Mouse (Mus musculus): ENCODE measurements at regions not wholly inside any gene's neighbourhood (a gene's known extent, or its start where the extent isn't known, plus 50 kb on each side); places are given as distances from the start of the nearest gene placed in this dataset.

DNA sequence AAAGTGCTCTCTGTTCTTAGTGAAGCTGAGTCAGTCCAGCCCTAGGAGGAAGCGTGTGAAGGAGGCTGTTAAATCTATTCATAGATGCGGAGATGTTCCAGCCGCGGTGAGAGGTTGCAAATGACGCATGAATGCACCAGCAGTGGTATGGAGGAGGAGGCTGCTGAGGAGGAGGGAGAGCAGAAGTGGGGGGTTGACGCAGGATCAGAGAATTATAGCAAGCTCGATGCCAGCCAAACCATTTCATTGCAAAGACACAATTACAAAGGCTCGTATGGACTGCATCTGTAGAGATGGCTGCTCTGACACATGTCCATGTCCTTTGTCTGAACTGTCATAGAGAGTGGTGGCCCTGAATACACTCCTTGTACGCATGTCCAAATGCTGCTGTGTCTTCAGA, 232.9 kb downstream of the Plk2 start:
- no peaks in the 10 kb centered on the region for H3K9me3 ChIP-seq (ENCODE audit: control insufficient read depth, low read length)
- 49% methylated on average over 9 of the region's 9 CpGs for WGBS
- H3K4me1 ChIP-seq (ENCODE audit: control insufficient read depth in 2 of 2, insufficient read depth in 2 of 2, low read length in 2 of 2), result peaks cover 10 to 14% of the 10 kb centered on the region in 2 experiments
- no peak for ATAC-seq (ENCODE audit: insufficient number of reproducible peaks, insufficient read depth, low FRiP score, low read depth)
- no peaks in the 10 kb centered on the region for H3K27me3 ChIP-seq (ENCODE audit: control insufficient read depth, insufficient read depth, low read length)
- no peak overlapping the region for H3K4me2 ChIP-seq (ENCODE audit: low read length)
- no peak overlapping the region for H3K27ac ChIP-seq (replicated peaks in 1 of 2; ENCODE audit: control insufficient read depth in 1 of 2, insufficient read depth in 1 of 2, low read depth in 2 of 2, low read length in 2 of 2)
- H3K36me3 ChIP-seq (ENCODE audit: control insufficient read depth, insufficient read depth, low read length), result no peaks in the 10 kb centered on the region
- no peak overlapping the region for H3K4me3 ChIP-seq (ENCODE audit: control insufficient read depth in 1 of 2, insufficient read depth in 1 of 2, low read depth in 1 of 2, low read length in 2 of 2)
- no peak overlapping the region for H3K9ac ChIP-seq (ENCODE audit: low read length)

DNA sequence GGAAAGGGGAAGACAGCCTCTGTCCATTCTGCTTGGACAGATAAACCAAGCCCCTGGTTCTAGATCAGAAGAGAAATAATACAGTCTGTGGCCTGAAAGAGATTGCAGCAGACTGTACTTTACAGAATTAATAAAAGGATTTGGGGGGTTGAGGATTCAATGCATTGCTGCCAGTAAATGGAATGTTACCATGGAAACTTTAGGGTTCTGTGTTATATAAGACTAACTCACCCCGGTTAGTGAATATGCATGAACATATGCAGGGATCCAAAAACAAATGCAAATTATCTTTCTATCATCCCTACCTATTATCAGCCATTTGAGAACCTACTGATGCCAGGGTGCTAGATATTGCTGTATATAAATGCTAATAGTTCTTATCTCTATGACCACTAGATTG, 233.4 kb downstream of the Plk2 start:
- ATAC-seq (ENCODE audit: insufficient number of reproducible peaks, insufficient read depth, low FRiP score, low read depth), result no peak
- no peak overlapping the region for H3K4me2 ChIP-seq (ENCODE audit: low read length)
- WGBS, result 95% methylated on average over 1 of the region's 1 CpGs

DNA sequence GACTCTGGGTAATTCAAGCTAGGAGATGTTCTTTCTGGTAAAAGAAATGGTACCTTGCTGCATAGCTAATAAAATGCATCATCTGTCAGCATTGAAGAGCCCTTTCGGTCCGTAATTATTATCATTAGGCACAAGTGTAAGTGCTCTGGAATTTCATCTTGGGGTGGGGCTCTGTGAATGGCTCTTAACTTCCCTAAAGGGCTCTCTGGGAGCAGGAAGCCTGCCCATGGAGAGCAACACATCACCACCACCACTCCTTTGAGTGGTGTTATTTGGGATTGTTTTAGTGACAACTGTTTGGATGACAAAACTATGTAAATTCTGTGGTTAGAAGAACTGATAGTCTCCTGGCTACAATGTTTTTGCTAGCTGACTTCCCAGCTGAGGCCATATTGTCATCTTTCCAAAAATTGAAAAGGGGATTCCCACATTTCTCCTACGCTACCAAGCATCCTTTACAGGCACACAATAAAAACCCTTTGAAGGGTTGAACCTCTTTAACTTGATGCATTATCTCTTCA, 238.5 kb downstream of the Plk2 start:
- no peaks in the 10 kb centered on the region for H3K36me3 ChIP-seq (ENCODE audit: control insufficient read depth, insufficient read depth, low read length)
- no peak overlapping the region for H3K27ac ChIP-seq (replicated peaks in 1 of 2; ENCODE audit: control insufficient read depth in 1 of 2, insufficient read depth in 1 of 2, low read depth in 2 of 2, low read length in 2 of 2)
- H3K9ac ChIP-seq (ENCODE audit: low read length), result no peak overlapping the region
- WGBS, result 46% methylated on average over 3 of the region's 3 CpGs
- H3K4me3 ChIP-seq (ENCODE audit: control insufficient read depth in 1 of 2, insufficient read depth in 1 of 2, low read depth in 1 of 2, low read length in 2 of 2), result no peak overlapping the region
- H3K4me1 ChIP-seq (ENCODE audit: control insufficient read depth in 2 of 2, insufficient read depth in 2 of 2, low read length in 2 of 2), result peaks cover 5 to 9% of the 10 kb centered on the region in 2 experiments; a peak in 3 of 4 replicates
- no peaks in the 10 kb centered on the region for H3K9me3 ChIP-seq (ENCODE audit: control insufficient read depth, low read length)
- no peaks in the 10 kb centered on the region for H3K27me3 ChIP-seq (ENCODE audit: control insufficient read depth, insufficient read depth, low read length)
- ATAC-seq (ENCODE audit: insufficient number of reproducible peaks, insufficient read depth, low FRiP score, low read depth), result no peak
- no peak overlapping the region for H3K4me2 ChIP-seq (ENCODE audit: low read length)

More for the DNA sequence above, 233.4 kb downstream of the Plk2 start:
- Histone ChIP-seq H3K9me3 (ENCODE audit: control insufficient read depth, low read length) (no peaks in the 10 kb centered on the region), H3K4me3 (ENCODE audit: control insufficient read depth in 1 of 2, insufficient read depth in 1 of 2, low read depth in 1 of 2, low read length in 2 of 2) (no peak overlapping the region), H3K9ac (ENCODE audit: low read length) (no peak overlapping the region), H3K27ac (replicated peaks in 1 of 2; ENCODE audit: control insufficient read depth in 1 of 2, insufficient read depth in 1 of 2, low read depth in 2 of 2, low read length in 2 of 2) (no peak overlapping the region), H3K4me1 (ENCODE audit: control insufficient read depth in 2 of 2, insufficient read depth in 2 of 2, low read length in 2 of 2) (peaks cover 14 to 19% of the 10 kb centered on the region in 2 experiments), H3K36me3 (ENCODE audit: control insufficient read depth, insufficient read depth, low read length) (no peaks in the 10 kb centered on the region), H3K27me3 (ENCODE audit: control insufficient read depth, insufficient read depth, low read length) (no peaks in the 10 kb centered on the region)

DNA sequence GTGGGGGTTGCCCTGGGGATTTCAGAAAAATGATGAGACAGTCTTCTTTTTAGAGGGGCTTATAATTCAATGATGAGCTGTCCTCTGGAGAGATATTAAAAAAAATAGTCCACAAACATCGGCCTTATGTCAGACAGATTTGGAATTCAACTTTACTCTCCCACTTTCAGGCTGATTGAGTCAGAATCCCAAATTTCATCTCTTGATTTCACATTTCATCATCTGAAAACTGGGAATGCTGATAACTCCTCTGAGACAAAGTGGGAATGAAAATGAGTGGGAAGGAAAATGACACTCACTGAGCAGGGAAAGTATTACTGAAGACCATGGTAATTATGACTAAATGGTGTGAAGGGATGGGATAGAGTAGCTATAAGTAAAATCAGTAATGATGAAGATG, 239.1 kb downstream of the Plk2 start:
- Histone ChIP-seq H3K9ac (ENCODE audit: low read length) (no peak overlapping the region), H3K4me3 (ENCODE audit: control insufficient read depth in 1 of 2, insufficient read depth in 1 of 2, low read depth in 1 of 2, low read length in 2 of 2) (no peak overlapping the region), H3K9me3 (ENCODE audit: control insufficient read depth, low read length) (no peaks in the 10 kb centered on the region), H3K27ac (replicated peaks in 1 of 2; ENCODE audit: control insufficient read depth in 1 of 2, insufficient read depth in 1 of 2, low read depth in 2 of 2, low read length in 2 of 2) (no peak overlapping the region; a peak in 1 of 4 replicates), H3K4me2 (ENCODE audit: low read length) (no peak overlapping the region), H3K4me1 (ENCODE audit: control insufficient read depth in 2 of 2, insufficient read depth in 2 of 2, low read length in 2 of 2) (peaks cover 5 to 9% of the 10 kb centered on the region in 2 experiments; a peak in 3 of 4 replicates), H3K27me3 (ENCODE audit: control insufficient read depth, insufficient read depth, low read length) (no peaks in the 10 kb centered on the region), H3K36me3 (ENCODE audit: control insufficient read depth, insufficient read depth, low read length) (no peaks in the 10 kb centered on the region)
- ATAC-seq (ENCODE audit: insufficient number of reproducible peaks, insufficient read depth, low FRiP score, low read depth), result no peak
- WGBS, result 89% methylated on average over 1 of the region's 1 CpGs

DNA sequence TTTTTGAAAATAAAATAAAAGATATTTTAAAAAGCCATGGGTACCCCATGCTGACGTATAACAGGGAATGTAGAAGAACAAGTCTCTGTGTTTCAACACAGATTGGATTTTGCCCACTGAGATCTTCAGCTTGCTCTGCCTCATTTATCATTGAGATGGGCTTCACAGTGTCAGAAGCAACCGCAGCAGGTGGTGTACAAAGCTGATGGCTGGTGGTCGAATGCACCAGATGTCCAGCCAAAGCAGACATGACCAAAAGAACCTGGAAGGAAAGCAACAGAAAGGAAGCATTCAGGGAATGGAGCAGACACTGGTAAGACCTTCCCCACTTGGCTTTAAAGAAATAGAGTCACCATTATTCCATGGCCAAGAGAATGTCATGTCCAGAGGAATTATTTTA, 247.9 kb downstream of the Plk2 start:
- Histone ChIP-seq H3K27ac (replicated peaks in 1 of 2; ENCODE audit: control insufficient read depth in 1 of 2, insufficient read depth in 1 of 2, low read depth in 2 of 2, low read length in 2 of 2) (peak overlapping the region; percentile 84 to 91), H3K4me1 (ENCODE audit: control insufficient read depth in 2 of 2, insufficient read depth in 2 of 2, low read length in 2 of 2) (peaks cover 11 to 25% of the 10 kb centered on the region in 2 experiments), H3K4me3 (ENCODE audit: control insufficient read depth in 1 of 2, insufficient read depth in 1 of 2, low read depth in 1 of 2, low read length in 2 of 2) (no peak overlapping the region), H3K9me3 (ENCODE audit: control insufficient read depth, low read length) (no peaks in the 10 kb centered on the region), H3K36me3 (ENCODE audit: control insufficient read depth, insufficient read depth, low read length) (no peaks in the 10 kb centered on the region), H3K4me2 (ENCODE audit: low read length) (peak overlapping the region; percentile 57), H3K27me3 (ENCODE audit: control insufficient read depth, insufficient read depth, low read length) (no peaks in the 10 kb centered on the region), H3K9ac (ENCODE audit: low read length) (no peak overlapping the region)
- 80% methylated on average over 3 of the region's 3 CpGs for WGBS
- no peak for ATAC-seq (ENCODE audit: insufficient number of reproducible peaks, insufficient read depth, low FRiP score, low read depth)

DNA sequence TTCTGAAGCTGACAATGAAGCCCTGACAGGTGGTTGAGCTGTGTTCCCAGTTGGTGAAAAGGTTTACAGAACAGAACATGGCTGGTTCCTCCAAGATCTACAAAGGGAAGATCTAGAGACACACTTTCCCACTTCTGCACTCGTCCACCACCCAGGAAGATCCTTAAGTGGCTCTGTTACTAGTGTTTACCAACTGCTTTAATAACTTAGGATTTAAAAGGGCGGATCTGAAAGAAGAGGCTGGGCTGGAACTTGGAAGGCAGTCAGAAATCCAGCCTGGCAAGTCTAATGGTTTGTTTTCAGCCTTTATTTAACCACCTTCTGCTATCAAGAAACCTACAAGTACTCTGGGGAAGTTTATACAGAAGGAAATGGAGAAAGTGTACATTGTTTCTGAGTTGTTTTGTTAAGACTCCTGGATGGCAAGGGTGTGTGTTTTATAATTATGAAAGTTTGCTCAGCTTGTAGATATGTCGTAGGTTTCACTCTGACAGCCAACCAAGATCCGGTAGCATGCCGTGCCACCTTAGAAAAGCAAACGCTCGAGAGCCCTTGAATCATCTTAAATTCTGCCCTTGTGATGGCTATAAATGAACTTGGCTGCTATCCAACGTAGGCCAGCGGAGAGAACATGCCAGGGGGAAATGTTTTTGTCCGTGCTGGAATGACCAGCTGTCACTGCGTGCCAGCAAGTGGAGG, 248.5 kb downstream of the Plk2 start:
- peak overlapping the region; percentile 2 to 6; a peak in 2 of 4 replicates for H3K4me3 ChIP-seq (ENCODE audit: control insufficient read depth in 1 of 2, insufficient read depth in 1 of 2, low read depth in 1 of 2, low read length in 2 of 2)
- H3K9me3 ChIP-seq (ENCODE audit: control insufficient read depth, low read length), result no peaks in the 10 kb centered on the region
- H3K27ac ChIP-seq (replicated peaks in 1 of 2; ENCODE audit: control insufficient read depth in 1 of 2, insufficient read depth in 1 of 2, low read depth in 2 of 2, low read length in 2 of 2), result peak overlapping the region; percentile 84 to 91
- no peaks in the 10 kb centered on the region for H3K27me3 ChIP-seq (ENCODE audit: control insufficient read depth, insufficient read depth, low read length)
- H3K36me3 ChIP-seq (ENCODE audit: control insufficient read depth, insufficient read depth, low read length), result no peaks in the 10 kb centered on the region
- 13% methylated on average over 11 of the region's 11 CpGs for WGBS
- no peak; the same call in 1 of the 2 replicates for ATAC-seq (ENCODE audit: insufficient number of reproducible peaks, insufficient read depth, low FRiP score, low read depth)
- peak overlapping the region; percentile 66 for H3K9ac ChIP-seq (ENCODE audit: low read length)
- H3K4me1 ChIP-seq (ENCODE audit: control insufficient read depth in 2 of 2, insufficient read depth in 2 of 2, low read length in 2 of 2), result peaks cover 11 to 25% of the 10 kb centered on the region in 2 experiments
- peak overlapping the region; percentile 57 for H3K4me2 ChIP-seq (ENCODE audit: low read length)

DNA sequence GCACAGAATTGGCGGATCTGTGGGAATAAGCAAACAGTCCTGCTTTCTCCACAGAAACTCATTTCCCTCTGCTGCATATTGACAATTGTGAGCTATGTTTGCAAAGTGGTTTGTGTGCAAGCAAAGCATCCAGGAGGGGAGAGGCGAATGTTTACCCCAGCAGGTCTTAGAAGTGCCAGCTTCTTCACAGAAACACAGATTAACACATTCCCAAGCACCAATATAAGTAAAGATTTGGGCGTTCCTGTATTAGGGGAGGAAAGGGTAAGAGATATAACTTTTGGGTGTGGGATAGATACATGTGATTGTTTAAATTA, 249.0 kb downstream of the Plk2 start:
- Histone ChIP-seq H3K27me3 (ENCODE audit: control insufficient read depth, insufficient read depth, low read length) (no peaks in the 10 kb centered on the region), H3K4me1 (ENCODE audit: control insufficient read depth in 2 of 2, insufficient read depth in 2 of 2, low read length in 2 of 2) (peaks cover 11 to 25% of the 10 kb centered on the region in 2 experiments), H3K4me2 (ENCODE audit: low read length) (peak overlapping the region; percentile 57), H3K27ac (replicated peaks in 1 of 2; ENCODE audit: control insufficient read depth in 1 of 2, insufficient read depth in 1 of 2, low read depth in 2 of 2, low read length in 2 of 2) (peak overlapping the region; percentile 84 to 91), H3K9ac (ENCODE audit: low read length) (peak overlapping the region; percentile 66), H3K36me3 (ENCODE audit: control insufficient read depth, insufficient read depth, low read length) (no peaks in the 10 kb centered on the region), H3K4me3 (ENCODE audit: control insufficient read depth in 1 of 2, insufficient read depth in 1 of 2, low read depth in 1 of 2, low read length in 2 of 2) (peak overlapping the region; percentile 2 to 6; a peak in 2 of 4 replicates), H3K9me3 (ENCODE audit: control insufficient read depth, low read length) (no peaks in the 10 kb centered on the region)
- no peak for ATAC-seq (ENCODE audit: insufficient number of reproducible peaks, insufficient read depth, low FRiP score, low read depth)
- 35% methylated on average over 3 of the region's 3 CpGs for WGBS

DNA sequence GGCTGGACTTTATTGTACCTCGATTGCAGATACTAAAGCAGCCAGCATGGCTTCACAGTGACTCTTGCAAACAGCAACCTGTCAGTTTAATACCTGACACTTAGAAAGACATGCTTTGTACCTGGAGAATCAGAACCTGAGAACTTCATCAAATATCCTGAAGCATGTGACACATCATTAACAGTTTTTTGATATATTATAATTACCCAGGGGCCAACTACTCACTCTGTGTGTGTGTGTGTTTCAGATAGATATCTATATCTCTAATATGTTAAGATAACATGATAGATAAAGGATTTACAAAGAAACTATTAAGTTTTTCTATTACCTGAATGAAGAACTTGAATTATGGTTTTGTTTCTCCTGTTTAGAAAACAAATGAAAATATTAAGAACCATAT, 254.5 kb downstream of the Plk2 start:
- Histone ChIP-seq H3K9ac (ENCODE audit: low read length) (no peak overlapping the region), H3K9me3 (ENCODE audit: control insufficient read depth, low read length) (no peaks in the 10 kb centered on the region), H3K36me3 (ENCODE audit: control insufficient read depth, insufficient read depth, low read length) (no peaks in the 10 kb centered on the region), H3K4me2 (ENCODE audit: low read length) (no peak overlapping the region), H3K4me1 (ENCODE audit: control insufficient read depth in 2 of 2, insufficient read depth in 2 of 2, low read length in 2 of 2) (peaks cover 0 to 5% of the 10 kb centered on the region in 2 experiments; a peak in 1 of 4 replicates), H3K27ac (replicated peaks in 1 of 2; ENCODE audit: control insufficient read depth in 1 of 2, insufficient read depth in 1 of 2, low read depth in 2 of 2, low read length in 2 of 2) (no peak overlapping the region), H3K4me3 (ENCODE audit: control insufficient read depth in 1 of 2, insufficient read depth in 1 of 2, low read depth in 1 of 2, low read length in 2 of 2) (no peak overlapping the region), H3K27me3 (ENCODE audit: control insufficient read depth, insufficient read depth, low read length) (no peaks in the 10 kb centered on the region)
- WGBS, result 39% methylated on average over 1 of the region's 1 CpGs
- ATAC-seq (ENCODE audit: insufficient number of reproducible peaks, insufficient read depth, low FRiP score, low read depth), result no peak

All from heart, embryonic 14.5 days (tissue).